Mouse (Mus musculus): Measurements from ENCODE around the gene Cep152. TPM values are rescaled to one million over a fixed set of nuclear protein-coding genes. Genes with fewer than 3 reads are reported as not detected.

The Cep152 gene
- 8.4 TPM for polyA plus RNA-seq (2017; shearing (Covaris generic))

GRCm38 (mm10) chr2:125624837-125625351 is at the start of gene Cep152:
TSS of gene Cep152 (minus strand) at chr2:125625113.

GRCm38 (mm10) chr2:125672957-125673631 is 48.2 kb upstream of the Cep152 start, which contains the start of gene Eid1:
TSS of gene Eid1 (plus strand) at chr2:125673095.

Other genes starting within 250 kb of the Cep152 start
- not detected for gene Gm9913, start 120.0 kb downstream of the Cep152 start, polyA plus RNA-seq (2017; shearing (Covaris generic))
- gene Fbn1, start 117.1 kb downstream of the Cep152 start, polyA plus RNA-seq (2017; shearing (Covaris generic)) = 0.29 TPM
- gene Eid1, start 48.0 kb upstream of the Cep152 start, polyA plus RNA-seq (2017; shearing (Covaris generic)) = 18.0 TPM
- gene Shc4, start 99.0 kb upstream of the Cep152 start, polyA plus RNA-seq (2017; shearing (Covaris generic)) = 0.38 TPM
- 27.0 TPM for gene Secisbp2l, start 157.8 kb upstream of the Cep152 start, polyA plus RNA-seq (2017; shearing (Covaris generic))
- gene Galk2, start 234.0 kb upstream of the Cep152 start, polyA plus RNA-seq (2017; shearing (Covaris generic)) = 18.9 TPM
- 45.5 TPM for gene Cops2, start 234.0 kb upstream of the Cep152 start, polyA plus RNA-seq (2017; shearing (Covaris generic))